Mouse (Mus musculus): ENCODE measurements around the gene Fam171a2.
"Not testable (repeated sequence)": the region's sequence is repeated elsewhere in the genome, so short reads cannot be mapped to it uniquely, and the experiment has no call there.

Fam171a2 gene

GRCm38 (mm10) chr11:102434406-102434805 is 13.1 kb downstream of the Fam171a2 start:
- DNase-seq: peak; percentile 92

DNA sequence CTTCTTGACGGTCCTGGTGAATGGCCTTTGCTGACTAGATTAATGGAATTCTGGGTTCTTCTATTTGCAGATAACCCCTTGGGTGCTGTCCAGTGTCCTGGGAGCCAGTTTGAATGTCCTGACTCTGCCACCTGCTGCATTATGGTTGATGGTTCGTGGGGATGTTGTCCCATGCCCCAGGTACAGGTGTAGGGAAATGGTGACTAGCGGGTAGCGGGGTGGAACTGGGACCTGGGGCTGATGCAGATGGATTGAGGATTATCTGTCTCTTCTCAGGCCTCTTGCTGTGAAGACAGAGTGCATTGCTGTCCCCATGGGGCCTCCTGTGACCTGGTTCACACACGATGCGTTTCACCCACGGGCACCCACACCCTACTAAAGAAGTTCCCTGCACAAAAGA is 13.6 kb downstream of the Fam171a2 start:
- no peak for DNase-seq

DNA sequence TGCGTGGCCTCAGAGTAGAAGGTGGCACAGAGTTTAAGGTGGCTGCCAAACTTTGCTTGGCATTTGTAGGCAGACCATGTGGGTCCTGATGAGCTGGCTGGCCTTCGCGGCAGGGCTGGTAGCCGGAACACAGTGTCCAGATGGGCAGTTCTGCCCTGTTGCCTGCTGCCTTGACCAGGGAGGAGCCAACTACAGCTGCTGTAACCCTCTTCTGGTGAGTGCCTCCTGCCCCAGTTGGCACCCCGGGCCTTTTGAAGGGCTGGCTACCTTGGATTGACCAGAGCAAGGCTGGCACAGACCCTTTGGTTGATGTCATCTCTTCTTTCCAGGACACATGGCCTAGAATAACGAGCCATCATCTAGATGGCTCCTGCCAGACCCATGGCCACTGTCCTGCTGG is 14.6 kb downstream of the Fam171a2 start:
- no peak for DNase-seq

GRCm38 (mm10) chr11:102432115-102432843 is 15.2 kb downstream of the Fam171a2 start:
- no peak for DNase-seq

- no peak for DNase-seq
Observed at GRCm38 (mm10) chr11:102431728-102432114, 15.8 kb downstream of the Fam171a2 start.

GRCm38 (mm10) chr11:102431018-102431645 is 16.4 kb downstream of the Fam171a2 start:
- DNase-seq: peak; percentile 86

GRCm38 (mm10) chr11:102430121-102431017 is 17.1 kb downstream of the Fam171a2 start, which contains the start of gene Grn:
TSS of gene Grn (plus strand) at chr11:102430315.
- DNase-seq: peak; percentile 87

GRCm38 (mm10) chr11:102429551-102429950 is 17.9 kb downstream of the Fam171a2 start:
- no peak for DNase-seq

DNA sequence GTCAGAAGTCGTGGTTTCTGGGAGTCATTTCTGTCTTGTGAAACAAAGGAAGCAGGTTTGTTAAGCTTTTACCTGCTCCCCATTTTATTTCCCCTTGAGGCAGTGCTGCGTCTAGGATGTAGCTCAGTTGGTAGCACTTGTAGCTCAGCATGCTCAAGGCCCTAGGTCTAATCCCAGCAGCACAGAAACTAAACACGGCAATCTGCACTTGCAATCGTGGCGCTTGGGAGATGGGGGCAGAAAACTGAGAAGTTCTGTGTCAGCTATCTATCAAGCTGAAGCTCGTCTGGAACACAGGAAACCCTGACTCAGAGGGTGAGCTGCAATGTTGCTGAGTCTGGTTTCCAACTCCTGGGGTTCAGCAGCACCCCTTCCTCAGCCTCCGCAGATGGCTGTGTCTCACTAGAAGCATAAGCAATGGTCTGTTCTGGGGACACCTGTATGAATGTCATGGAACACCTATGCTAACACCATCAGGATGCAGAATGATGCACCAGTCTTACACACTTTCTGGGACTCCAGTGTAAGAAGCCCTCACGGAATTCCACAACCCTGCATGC is 18.4 kb downstream of the Fam171a2 start:
- DNase-seq: no peak

- peak; percentile 44 for DNase-seq
Observed at GRCm38 (mm10) chr11:102425555-102426316, 21.7 kb downstream of the Fam171a2 start.

DNA sequence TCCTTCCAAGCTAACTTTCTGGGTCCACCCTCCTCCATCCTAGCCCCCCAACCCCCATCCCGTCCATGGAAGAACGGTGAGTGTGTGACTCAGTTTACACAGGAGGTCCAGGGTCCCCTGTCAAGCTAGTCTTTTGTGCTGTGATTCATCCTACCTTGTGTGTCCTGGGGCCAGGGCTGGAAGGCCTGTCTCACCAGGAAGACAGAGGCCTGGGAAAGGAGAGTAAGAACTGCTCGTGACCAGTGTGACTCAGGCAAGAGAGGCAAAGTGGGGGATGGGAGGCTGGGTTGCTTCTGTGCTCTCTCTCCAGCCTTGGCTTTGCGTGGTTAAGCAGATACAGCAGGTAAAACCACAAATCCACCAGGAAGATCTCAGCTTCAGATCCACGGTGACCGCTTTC is 22.8 kb downstream of the Fam171a2 start:
- no peak for DNase-seq

- no peak for DNase-seq
Observed at GRCm38 (mm10) chr11:102421559-102421958, 25.9 kb downstream of the Fam171a2 start.

DNA sequence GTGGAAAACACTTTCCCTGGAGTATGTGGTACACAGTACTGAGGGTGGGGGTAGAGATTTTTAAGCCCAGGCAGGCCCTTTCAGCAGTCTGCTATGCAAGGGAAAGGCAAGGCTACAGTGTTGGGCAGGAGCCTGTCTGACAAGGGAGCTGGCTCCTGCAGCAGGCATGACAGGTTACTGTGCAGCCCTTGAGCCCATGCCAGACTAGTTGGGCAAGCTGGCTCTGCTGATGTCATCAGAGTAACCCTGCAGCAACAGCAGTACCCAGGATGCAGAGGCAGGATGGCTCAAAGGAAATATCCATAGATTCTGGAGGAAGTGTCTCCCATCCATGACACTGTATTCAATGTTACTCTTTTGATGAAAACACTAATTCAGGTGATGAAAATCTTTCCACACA is 28.6 kb downstream of the Fam171a2 start:
- no peak for DNase-seq

GRCm38 (mm10) chr11:102417160-102417559 is 30.3 kb downstream of the Fam171a2 start:
- DNase-seq: no peak

- DNase-seq: no peak
Observed at GRCm38 (mm10) chr11:102415034-102415802, 32.3 kb downstream of the Fam171a2 start.

GRCm38 (mm10) chr11:102413059-102413458 is 34.4 kb downstream of the Fam171a2 start:
- no peak for DNase-seq

DNA sequence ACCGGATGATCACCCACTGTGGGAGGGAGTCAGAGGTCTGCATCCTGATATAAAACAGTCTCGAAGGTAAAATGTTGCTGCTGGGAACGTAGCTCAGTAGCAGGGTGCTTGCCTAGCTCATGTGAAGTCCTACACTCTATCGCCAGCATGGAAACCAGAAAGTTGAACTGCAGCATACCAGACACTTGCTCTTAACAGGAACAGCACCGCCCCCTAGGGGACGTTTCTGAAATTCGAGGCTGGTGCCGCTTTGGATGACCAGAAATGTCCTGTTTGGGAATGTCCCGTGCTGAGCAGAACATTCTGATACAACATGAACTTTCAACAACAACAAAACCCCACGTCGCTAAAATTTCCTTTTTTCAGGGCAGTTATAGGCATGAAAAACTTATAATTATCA is 35.8 kb downstream of the Fam171a2 start:
- DNase-seq: peak; percentile 96

DNA sequence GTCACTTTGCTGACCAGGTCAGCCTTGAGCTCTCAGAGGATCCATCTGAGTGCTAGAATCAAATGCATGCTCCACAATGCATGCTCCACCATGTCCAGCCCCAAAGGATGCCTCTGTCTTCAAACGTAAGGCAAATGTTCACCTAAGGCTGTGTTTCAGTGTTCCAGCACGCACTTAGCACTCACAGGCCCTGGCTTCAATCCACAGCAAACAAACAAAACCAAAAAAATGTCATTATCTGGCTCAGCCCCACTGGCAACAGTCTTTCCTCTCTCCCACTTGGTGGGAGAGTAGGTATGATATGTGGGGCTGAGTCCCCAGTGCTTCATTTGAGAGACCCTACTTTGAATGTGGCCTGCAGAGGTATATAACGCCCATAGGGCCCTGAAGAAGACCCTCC is 36.4 kb downstream of the Fam171a2 start:
- no peak for DNase-seq

DNA sequence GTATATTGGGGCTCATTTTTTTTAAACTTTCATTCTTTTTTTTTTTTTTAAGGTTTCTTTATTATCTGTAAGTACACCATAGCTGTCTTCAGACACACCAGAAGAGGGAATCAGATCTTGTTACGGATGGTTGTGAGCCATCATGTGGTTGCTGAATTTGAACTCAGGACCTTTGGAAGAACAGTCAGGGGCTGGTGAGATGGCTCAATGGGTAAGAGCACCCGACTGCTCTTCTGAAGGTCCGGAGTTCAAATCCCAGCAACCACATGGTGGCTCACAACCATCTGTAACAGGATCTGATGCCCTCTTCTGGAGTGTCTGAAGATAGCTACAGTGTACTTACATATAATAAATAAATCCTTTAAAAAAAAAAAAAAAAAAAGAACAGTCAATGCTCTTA is 37.1 kb downstream of the Fam171a2 start:
- DNase-seq: not testable (repeated sequence)

- DNase-seq: no peak
Observed at GRCm38 (mm10) chr11:102409795-102410330, 37.6 kb downstream of the Fam171a2 start.

Data from lung, postnatal 14 days (tissue).